ENCODE assay signal across 18 mouse cellular contexts in the genomic region with DNA sequence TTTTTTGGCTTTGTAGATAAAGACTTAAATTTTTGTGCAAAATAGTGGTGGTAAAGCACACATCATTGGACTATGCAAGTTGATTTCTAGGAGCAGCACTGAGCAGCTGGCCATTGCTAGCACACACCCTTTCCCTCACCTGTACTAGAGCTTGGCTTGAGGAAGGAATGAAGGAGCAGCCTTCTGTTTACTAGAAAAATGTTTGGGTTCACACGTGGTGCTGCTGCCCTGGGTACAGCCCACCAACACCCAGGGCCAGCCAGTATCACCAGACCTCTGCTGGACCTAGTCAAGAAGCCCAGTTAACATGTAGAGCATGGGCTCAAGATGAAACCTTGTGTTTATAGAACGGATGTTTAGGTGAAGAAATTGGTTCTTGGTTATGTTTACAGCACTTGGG. TPM values are rescaled to one million over a fixed set of nuclear protein-coding genes. Genes with fewer than 3 reads are reported as not detected.
"Had no signal": no experiment of that assay in that cellular context is flagged by ENCODE, and none has a peak within 500 bp of the region (broad histone marks: within the 10 kb centered on the region; RNA-seq: fewer than 3 reads in every experiment).

No protein-coding gene starts in this region.

- H3K4me1 ChIP-seq: midbrain, embryonic 12.5 days; neural tube, embryonic 13.5 days; neural tube, embryonic 15.5 days had no signal

- ATAC-seq: midbrain, embryonic 16.5 days had no signal

- H3K9ac ChIP-seq: lung, embryonic 14.5 days; midbrain, embryonic 12.5 days; neural tube, embryonic 13.5 days; neural tube, embryonic 15.5 days had no signal

- H3K9me3 ChIP-seq: midbrain, embryonic 10.5 days; midbrain, embryonic 12.5 days; neural tube, embryonic 13.5 days; neural tube, embryonic 15.5 days had no signal

- H3K27ac ChIP-seq: midbrain, embryonic 10.5 days; midbrain, embryonic 12.5 days; neural tube, embryonic 13.5 days; neural tube, embryonic 15.5 days had no signal

- H3K4me3 ChIP-seq: midbrain, embryonic 10.5 days; midbrain, embryonic 12.5 days; myocyte; neural tube, embryonic 13.5 days; neural tube, embryonic 15.5 days had no signal

- DNase-seq: lung, adult 18-20 months; lung, embryonic 14.5 days; lung, postnatal 10 days; midbrain, embryonic 14.5 days; retina, postnatal 1 day; right cerebral cortex, adult 18-20 months; right cerebral cortex, postnatal 25 days; right cerebral cortex, postnatal 4 days; spleen, adult 18-20 months; thymus, adult 2 months; thymus, postnatal 36 days had no signal

- H3K4me2 ChIP-seq: lung, embryonic 14.5 days; midbrain, embryonic 12.5 days; neural tube, embryonic 13.5 days; neural tube, embryonic 15.5 days had no signal

RNA-seq across cellular contexts. Expression of gene Esrp2, which starts 6.8 kb away (rescaled TPM):
- total RNA-seq: megakaryocyte, adult 5-6 weeks had no signal
